Mouse (Mus musculus) Patski (cell line): ENCODE data around the gene Rcan1. TPM values are rescaled to one million over a fixed set of nuclear protein-coding genes. Genes with fewer than 3 reads are reported as not detected.

Source experiments
- ATAC-seq: fragments of 100-300 bp; one replicate; pipeline ENCODE4 v1.8.0; 2021
- CTCF ChIA-PET: fragments of 350-600 bp; sonication (Branson Sonifier 250); formaldehyde crosslinking; loops from one replicate; lab custom pipeline; 2022; ENCODE audit warnings: inconsistent platforms; lab: Charles Lee
- POLR2A ChIA-PET: fragments of 350-600 bp; sonication (Branson Sonifier 250); formaldehyde crosslinking; loops from one replicate; lab custom pipeline; 2022; ENCODE audit warnings: antibody characterized with exemption, inconsistent platforms; lab: Charles Lee
- DNase-seq: peaks from one replicate; pipeline ENCODE4 v3.0.0-alpha.2; 2011; ENCODE audit warnings: low read depth, low spot score
- H3K27me3 ChIP-seq: fragments of 371-371 bp; one replicate; pipeline ENCODE4 v1.5.1; 2021
- CTCF ChIP-seq: fragments of 100-300 bp; IDR thresholded peaks from one replicate; pipeline ENCODE4 v1.5.1; 2021
- in situ Hi-C: fragments of 300-500 bp; cut with MboI; formaldehyde crosslinking; loops from 3 replicates; pipeline ENCODE4 v1.11.1; 2018; ENCODE audit warnings: low pct_unique_long_range_greater_than_20kb, mixed read lengths
- polyA plus RNA-seq: library from polyadenylated mRNA; unstranded; gene quantifications from one replicate; pipeline ENCODE4 v1.2.3, GENCODE M21; 2021

Gene Rcan1
- polyA plus RNA-seq, 1 experiment from 2014 or later: 119 TPM

- in situ Hi-C loops: loop anchor here (5.0 to 25.0 kb wide), 3 partner anchors 37 to 1217 kb away; no protein-coding TSS in a partner anchor
- ATAC-seq: no peak
- no peaks in the 10 kb centered on the region for H3K27me3 ChIP-seq
- ChIA-PET CTCF (interaction anchor here (0.8 kb wide), 1 partner anchor 40 kb away, joined by 3 read pairs; no protein-coding TSS in a partner anchor), POLR2A (no interaction called here)
- no peak for TF ChIP-seq CTCF
- DNase-seq: no peak
These were observed 125.5 kb downstream of the Rcan1 start for GRCm38 (mm10) chr16:92345177-92345576.

Other genes starting within 250 kb of the Rcan1 start
- not detected for gene Kcne2, start 178.5 kb downstream of the Rcan1 start, polyA plus RNA-seq
- gene Smim11, start 169.6 kb downstream of the Rcan1 start, polyA plus RNA-seq: 77.4 TPM
- 0.28 TPM for gene Fam243, start 149.4 kb downstream of the Rcan1 start, polyA plus RNA-seq
- not detected for gene Kcne1, start 111.4 kb downstream of the Rcan1 start, polyA plus RNA-seq
- 0.05 TPM for gene Clic6, start 14.9 kb upstream of the Rcan1 start, polyA plus RNA-seq